Mouse (Mus musculus) A20 (cell line): Measurements from ENCODE around the gene Prdx1.
A peak's percentile ranks its signal among the peaks of the same experiment; 100 is the strongest.
"Not testable (repeated sequence)": the region's sequence is repeated elsewhere in the genome, so short reads cannot be mapped to it uniquely, and the experiment has no call there.

Experiments
- DNase-seq: peaks from one replicate; pipeline ENCODE4 v3.0.0-alpha.2; 2011; ENCODE audit warnings: low read depth, low spot score

Prdx1 gene

DNA sequence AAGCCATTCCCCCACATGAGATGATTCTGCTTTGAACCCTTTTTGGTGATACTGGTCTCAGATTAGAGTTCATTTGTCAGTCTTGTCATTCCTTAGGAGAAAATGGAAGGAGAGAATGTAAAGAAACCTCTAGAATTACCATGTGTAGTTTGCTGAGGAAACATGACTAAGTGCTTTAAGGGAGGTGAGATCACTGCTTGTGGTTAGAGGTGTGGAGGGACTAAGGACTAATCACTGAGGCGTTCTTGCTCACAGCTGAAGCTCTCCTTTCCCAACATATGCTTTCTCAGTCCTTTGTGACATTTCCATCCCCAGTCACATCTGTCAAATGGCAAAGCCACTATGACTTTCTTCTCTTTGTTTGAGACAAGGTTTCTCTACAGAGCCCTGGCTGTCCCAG lies 7.5 kb upstream of the Prdx1 start:
- no peak for DNase-seq

DNA sequence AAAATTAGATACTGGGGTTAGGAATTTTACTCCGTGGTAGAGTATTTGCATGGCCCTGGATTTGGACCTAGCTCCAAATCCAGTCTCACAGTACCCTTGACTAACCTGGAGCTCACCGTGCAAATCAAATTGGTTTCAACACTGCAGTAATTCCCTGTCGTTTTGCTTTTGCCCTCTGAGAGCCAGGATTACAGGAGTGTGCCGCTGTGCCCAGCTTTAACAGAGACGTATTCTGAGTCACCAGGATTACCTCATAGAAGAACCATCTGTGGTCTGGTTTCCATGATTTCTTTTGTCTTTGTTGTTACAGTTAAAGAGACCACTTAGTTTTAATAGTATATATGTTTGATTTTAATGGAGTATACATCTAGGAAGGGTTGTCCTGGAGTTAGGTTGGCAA lies 6.2 kb upstream of the Prdx1 start:
- no peak for DNase-seq

DNA sequence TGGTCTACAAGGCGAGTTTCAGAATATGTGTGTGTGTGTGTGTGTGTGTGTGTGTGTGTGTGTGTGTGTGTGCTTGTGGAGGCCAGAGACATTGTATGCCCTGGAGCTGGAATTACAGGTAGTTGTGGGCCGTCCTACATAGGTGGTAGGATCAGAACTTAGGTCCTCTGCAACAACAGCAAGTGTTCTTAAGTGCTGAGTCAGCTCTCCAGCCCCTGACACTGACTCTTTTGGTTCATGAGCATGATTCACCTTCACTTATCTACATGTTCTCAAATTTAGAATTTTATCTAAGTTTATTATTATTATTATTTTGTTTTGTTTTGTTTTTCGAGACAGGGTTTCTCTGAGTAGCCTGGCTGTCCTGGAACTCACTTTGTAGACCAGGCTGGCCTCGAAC lies 4.8 kb upstream of the Prdx1 start:
- DNase-seq: not testable (repeated sequence)

DNA sequence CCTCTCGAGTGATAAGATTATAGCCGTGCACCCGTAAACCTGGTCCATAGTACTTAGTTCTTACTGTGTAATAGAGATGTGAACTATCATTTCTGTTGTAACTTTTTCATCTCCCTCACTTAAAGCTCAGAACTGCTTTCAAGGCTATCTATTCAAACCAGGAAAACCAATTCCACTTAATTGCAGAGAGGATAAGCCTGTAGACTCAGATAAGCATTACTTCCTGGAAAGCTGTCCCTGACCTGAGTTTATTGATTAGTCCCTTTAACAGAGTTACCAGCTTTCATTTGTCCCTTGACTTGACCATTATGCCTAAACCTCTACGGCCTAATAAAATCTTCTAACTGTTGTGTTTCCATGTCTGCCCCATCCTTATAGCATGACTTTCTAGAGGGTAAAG lies 1.4 kb upstream of the Prdx1 start:
- no peak for DNase-seq

DNA sequence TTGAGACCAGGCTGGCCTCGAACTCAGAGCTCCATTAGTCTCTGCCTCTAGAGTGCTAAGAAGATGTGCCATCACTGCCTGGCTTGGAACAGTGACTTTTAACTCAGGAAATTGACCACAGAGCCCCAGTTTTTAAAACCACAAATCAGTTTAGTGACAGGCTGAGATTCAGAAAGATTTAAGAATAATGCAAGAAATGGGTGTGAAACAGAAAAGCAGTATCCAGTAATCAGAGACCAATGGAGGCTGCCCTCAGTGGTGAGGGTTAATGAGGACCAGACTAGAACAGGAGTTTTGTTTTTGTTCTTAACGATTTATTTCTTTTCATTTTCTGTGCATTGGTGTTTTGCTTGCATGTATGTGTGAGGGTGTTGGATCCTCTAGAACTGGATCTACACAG lies 679 bp upstream of the Prdx1 start:
- DNase-seq: no peak

DNA sequence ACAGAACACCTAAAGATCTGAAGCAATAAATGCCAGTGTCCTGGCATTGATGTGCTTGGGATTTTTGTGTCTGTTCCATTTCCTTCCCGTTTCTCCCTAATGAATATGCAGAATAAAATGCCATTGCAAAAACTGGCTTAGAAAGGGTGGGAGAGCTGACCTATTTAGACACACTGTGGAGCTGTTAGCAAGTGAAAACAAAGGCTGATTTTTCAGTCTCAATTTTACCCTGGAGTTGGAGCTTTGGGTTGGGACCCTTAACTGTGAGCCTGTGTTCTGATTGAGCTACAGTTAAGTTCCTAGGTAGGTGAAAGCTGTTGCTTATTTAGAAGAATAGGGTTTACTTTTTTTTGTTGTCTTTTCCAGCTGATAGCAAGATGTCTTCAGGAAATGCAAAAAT lies 1.7 kb downstream of the Prdx1 start:
- DNase-seq: no peak

DNA sequence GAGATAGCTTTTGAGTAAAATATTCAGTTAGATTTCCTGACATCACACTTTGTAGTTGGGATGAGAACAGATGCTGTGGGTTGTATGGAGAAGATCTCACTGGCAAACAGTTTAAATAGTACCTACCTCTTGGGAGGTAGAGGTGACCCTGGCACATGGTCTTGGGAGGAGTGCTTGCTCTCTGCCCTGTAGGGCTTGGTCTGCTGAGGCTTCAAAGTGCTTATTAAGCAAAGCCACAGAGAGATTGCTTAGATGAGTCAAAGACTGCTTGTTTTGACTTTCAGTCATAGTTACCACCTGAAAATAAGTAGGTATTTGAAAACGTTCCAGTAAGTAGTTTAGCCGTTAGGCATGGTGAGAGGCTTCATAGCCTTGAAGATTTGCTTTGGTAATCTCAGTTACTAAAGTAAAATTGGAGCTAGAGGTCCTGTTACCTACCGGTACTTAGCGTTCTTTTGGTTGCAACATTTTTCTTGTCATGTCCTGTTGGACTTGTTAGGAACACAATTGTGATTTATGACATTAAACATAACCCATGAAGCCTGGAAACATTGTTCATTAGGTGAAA lies 4.0 kb downstream of the Prdx1 start:
- DNase-seq: no peak

DNA sequence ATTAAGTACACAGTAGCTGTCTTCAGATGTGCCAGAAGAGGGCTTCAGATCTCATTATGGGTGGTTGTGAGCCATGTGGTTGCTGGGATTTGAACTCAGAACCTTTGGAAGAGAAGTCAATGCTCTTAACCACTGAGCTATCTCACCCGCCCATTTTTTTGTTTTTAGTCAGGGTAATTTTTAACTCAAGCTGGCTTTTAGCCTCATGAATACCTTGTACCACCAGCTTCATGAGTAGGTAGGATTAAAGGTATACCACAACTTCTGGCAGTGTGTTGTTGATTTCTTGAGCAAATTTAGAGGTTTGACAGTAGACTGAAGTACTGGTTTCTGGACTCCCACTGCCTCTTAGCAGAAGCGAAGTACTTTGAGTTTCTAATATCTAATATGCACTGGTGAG lies 6.8 kb downstream of the Prdx1 start:
- DNase-seq: no peak

DNA sequence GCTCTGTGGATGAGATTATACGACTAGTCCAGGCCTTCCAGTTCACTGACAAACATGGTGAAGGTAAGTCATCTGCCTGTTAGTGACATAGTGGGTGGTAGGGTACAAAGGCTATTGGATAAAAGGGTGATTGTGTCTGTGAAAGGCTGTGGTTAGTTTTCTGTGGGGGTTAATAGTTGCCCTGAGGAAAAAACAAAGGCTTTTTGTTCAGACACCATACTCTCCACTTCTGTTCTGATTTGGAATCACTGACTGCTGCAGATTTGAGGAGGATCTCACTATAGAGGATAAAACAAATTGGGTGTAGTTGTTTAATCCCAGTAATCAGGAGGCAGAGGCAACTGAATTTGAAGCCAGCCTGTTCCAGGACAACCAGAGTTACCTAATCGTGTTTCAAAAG lies 8.4 kb downstream of the Prdx1 start:
- no peak for DNase-seq

DNA sequence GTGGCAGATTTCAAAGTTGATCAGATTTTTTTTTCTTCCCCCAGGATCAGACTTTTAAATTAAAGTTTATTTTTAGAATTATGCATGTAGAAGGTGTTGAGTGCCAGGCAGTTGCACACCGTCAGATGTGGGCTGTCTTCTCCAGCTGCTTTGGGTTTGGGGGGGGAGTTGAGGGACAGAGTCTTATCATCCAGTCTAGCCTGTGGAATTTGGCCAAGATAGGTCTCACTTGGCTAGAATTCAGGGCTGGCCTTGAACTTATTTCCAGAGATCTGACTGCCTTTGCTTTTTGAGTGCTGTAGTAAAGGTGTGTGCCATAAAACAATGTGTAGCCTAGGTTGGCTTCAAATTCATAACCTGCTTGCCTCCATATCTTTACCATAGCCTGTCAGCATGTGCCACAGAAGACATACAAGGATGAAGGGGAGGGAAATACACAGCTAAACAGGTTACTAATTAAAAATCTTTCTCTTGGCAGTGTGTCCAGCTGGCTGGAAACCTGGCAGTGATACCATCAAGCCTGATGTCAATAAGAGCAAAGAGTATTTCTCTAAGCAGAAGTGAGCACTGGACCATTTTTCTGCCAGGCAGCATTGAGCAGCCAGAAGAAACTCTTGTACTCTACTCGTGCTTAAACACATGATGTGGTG lies 13.5 kb downstream of the Prdx1 start:
- DNase-seq: no peak

DNA sequence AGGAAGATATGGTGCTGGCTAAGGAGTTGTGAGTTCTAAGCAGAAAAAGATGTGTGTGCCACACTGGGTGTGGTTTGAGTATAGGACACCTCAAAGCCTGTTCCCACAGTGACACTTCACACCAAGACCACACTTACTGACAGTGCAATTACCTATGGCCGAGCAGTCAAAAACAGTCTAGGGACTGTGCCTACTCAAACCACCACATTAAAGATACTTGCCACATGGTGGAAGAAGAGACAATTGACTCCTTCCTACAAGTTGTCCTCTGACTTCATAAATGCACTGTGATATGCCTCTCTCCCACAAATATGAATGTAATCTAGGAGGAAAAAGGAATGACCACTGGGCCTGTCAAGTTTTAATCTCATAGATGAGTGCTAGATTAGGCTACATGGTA lies 15.6 kb downstream of the Prdx1 start:
- no peak for DNase-seq

DNA sequence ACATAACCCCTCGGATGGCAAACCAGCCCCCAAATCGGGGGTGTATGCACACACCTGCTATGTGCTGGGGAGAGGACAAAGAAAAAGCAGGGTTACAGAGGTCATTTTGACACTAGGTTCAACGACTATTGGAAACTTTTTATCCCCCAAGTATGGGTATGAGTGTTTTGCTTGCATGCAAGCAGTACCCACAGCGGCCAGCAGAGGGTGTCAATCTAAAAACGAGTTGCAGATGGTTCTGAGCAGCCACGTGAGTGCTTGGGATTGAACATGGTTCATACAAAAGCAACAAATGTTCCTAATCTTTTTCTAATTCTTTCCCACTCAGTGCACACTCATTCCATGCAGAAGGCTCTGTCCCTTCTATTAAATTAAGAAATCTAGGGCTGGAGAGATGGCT lies 18.5 kb downstream of the Prdx1 start:
- DNase-seq: peak; percentile 81

DNA sequence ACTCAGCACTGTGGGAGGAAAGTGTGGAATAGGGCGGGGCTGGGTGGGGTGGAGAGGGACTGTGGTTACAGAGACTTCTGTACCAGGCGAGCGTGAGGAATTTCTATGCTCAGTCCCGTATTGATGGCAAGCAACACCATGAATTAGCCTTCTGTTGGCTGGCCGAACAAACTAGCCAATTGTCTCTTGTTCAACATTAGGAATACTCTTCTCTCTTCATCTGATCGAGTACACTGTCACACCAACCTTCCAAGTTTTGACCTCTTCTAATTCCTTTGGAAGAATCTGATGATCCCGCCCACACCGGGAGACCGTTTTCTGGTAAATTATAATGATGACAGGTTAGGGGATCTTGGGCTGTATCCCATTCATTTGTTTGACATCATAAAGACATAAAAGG lies 22.3 kb downstream of the Prdx1 start:
- no peak for DNase-seq

DNA sequence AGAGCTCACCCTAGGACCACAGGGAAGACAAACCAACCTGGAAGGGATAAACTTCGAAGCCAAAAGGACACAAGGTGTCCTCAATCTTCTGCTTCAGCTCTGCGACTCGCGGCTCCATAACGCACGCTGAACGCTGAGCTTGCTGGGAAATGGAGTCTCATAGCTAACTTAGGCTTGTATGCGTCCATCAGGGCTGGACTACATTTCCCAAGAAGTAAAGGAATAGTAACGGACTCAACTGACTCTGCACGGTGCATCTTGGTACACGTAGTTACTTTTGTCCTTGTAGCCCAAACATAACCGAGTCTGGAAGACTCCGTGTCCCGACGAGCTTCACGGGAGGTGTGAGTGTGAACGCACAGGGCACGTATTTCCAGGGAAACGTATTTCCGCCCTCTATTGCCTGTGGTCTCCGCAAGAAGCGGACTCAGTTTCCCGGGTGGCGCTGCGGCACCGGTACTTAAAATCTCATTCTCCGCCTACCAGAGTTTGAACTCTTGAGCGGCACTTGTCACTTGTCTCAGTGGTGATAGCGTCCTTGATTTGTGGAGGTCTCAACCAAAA lies 22.9 kb downstream of the Prdx1 start, which contains the start of the genes Mmachc and Ccdc163:
Gene Mmachc (minus strand): TSS at position 206 of the 564 bp plus-strand sequence.
Gene Ccdc163 (plus strand): TSS at position 309 of the 564 bp plus-strand sequence.
- peak; percentile 96 for DNase-seq

DNA sequence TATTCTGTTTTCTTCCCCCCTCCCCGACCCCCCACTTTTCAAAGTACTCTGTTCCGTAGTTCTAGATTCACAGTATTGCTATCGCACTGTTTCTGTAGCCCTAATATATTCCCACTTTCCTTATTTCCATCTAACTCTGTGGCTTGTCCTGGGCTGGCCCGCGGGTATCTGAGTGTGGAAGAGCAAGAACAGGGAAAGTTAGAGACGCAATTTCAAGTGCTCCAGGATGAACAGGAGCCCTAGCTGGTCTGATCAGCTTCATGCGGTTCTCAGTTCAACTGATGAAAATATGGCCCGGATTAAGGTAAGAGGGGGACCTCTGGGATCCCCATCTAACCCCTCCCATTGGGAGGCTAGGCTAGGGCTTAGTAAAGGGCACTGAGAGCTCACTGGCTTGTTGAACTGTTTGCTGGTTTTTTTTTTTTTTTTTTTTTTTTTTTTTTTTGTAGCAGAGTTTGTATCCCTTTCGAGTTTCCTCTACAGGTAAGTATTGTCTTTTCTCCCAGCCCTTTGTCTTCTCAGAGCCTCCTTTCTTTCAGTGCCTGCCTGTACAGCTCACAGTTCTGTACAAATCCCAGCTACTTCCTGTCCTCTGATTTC lies 23.5 kb downstream of the Prdx1 start:
- peak; percentile 62 for DNase-seq

DNA sequence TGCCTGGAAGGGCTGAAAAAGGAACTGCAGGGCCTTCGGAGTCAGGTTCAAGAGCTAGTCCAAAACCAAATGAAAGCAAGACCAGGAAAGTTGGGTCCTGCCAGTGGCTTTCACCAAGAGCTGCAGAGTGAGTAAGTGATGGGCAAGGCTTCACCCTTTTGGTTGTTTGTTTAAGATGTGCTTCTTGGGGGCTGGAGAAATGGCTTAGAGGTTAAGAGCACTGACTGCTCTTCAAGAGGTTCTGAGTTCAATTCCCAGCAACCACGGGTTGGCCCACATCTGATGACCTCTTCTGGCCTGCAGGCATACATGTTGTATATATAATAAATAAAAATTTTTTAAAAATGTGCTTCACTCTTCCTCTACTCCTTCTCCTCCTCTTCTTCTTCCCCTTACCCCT lies 24.8 kb downstream of the Prdx1 start:
- no peak for DNase-seq

DNA sequence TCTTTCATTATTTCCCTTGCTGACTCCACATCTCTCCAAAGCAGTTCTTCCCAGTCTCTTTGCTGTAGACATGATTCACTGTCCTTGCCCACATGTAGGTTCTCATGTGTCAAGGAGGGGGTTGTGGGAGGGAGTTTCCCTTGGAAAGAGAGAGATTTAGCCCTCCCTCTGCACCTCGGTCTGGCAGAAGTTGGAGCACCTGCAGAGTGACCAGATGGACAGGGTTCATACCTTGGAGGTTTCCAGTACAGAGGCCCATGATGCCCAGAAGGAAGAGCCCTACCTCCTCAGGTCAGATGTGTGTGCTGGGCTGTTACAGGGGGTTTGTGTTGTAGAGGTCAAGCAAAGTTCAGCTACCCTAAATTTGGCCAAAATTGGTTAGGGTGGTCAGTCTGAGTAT lies 27.2 kb downstream of the Prdx1 start:
- DNase-seq: no peak

DNA sequence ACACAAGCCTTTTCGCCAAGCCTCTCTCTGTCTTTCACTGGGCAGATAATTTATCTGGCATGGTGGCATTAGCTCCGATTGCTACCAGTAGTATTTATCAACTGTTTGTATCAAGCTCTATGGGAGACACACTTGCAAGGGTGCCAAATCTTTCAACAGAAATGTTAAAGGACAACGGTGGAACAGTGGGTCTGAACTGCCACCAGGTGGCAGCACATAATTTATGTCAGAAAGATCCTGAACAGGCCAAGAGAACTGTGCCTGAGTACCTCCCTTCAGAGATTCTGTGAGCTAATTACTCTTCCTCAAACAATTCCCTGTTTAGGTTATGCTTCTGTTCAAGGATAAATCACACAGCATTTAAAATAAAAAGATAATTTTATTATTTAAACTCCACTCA lies 34.1 kb downstream of the Prdx1 start:
- DNase-seq: peak; percentile 84

DNA sequence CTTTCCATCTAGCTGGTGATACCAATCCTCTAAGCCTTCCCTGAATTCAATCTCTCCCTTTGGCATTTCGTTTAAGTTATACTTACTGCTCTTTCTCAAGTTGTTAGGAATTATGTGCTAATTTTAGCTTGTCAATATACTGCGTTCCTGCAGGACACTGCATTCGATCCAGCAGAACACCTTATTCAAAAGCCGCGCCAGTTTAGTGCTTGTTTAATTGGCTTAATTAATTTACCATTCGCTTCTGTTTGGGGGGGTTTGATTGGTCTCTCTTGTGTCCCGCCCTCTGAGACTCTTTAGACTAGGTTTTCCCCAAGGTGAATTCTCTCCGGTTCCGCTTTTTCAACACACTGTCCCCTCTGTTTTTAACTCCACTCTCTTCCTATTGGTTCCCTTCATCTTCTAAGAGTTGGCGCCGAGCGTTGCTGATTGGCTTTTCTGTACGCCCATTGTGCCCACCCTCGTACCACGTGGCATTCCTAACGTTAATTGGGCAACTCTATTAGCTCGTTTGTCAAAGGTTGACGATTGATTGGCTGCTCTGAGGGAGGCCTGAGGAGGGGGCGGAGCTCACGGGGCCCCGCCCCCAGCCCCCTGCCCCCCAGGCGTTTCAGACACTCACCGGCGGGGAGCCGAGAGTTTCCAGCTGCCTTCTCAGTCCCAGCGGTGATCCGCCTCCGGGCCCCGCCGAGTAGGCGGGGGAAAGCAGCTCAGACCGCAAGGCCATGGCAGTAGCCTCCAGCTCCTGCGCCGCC lies 35.2 kb downstream of the Prdx1 start, which contains the start of gene Tesk2:
Gene Tesk2 (plus strand): TSS at position 606 of the 755 bp plus-strand sequence.
- peak; percentile 99 for DNase-seq

DNA sequence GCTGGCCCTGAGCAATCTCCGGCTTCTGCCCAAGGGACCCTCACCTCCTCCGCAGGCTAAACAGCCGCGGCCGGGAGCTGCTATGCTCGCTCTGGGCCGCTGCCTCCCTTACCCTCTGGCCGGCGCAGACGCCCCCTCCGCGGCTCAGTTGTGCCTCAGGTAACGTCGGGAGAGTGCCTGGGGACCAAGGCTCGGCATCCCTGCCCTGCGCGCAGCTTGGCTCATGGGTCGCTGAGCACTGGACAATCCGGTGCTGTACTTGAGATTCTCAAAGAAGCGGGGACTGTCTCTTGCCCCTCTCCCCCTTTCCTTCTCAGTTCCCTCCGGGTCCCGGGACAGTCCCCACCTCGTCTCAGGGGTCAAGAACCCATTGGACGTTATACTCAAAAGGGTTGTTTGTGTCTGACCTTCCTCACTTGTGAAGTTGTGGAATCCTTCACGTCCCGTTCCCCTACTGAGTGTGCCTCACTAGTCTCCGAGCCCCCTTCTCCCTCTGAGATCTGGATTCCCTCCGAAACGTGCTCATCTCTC lies 35.8 kb downstream of the Prdx1 start:
- DNase-seq: no peak

DNA sequence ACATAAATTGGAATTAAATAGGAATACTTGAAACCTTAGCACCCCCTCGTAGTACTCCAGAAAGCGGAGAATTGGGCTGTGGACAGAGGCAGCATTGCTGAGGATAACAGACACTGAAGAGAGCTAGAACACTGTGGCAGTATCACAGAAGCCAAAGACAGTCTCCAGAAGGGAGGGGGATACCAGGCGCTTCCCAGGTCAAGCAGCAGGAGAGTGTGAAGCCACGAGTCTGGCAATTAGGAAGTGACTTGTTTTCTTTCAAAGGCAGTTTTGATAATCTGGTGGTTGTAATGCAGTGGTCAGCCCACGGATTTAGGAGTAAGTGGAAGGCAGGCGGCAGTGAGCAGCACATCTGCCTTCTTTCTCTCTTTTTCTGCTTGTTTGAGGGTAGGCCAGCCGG lies 36.9 kb downstream of the Prdx1 start:
- no peak for DNase-seq

DNA sequence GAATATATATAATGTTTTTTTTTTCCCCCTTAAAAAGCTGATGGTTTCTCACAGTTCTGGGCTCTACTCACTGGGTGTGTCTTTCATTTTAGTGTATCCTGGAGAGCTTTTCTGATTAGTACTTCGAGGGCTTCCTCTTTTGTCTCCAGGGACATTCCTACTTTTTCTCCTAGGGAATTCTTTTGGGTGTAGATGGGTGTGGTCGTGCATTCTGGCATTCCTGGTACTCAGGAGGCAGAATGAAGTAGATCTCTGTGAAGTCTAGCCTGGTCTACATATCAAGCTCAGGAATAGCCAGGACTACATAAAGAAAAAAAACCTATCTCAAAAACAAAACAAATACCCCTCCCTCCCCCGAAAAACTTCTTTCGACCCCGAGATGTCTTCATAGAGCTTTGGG lies 40.1 kb downstream of the Prdx1 start:
- no peak for DNase-seq
